Mouse (Mus musculus) liver, embryonic 14.5 days (tissue): ENCODE measurements around the gene Klf16.

Experiments used
- CTCF ChIP-seq: IDR thresholded peaks from 2 replicates; pipeline ENCODE4 v1.5.1; 2016; ENCODE audit warnings: antibody characterized with exemption, low read depth, control low read depth
- EP300 ChIP-seq: IDR thresholded peaks from 2 replicates; pipeline ENCODE4 v1.6.1; 2016; ENCODE audit warnings: antibody characterized with exemption, low read depth

- TF ChIP-seq EP300 (no peak), CTCF (no peak)
Observed at GRCm38 (mm10) chr10:80577195-80578130, at the start of gene Klf16.
